Mouse (Mus musculus) fat pad, adult 2 months (tissue): ENCODE results near the gene Arhgap42.
A peak's percentile ranks its signal among the peaks of the same experiment; 100 is the strongest.

Source experiments
- DNase-seq: peaks from one replicate; pipeline ENCODE4 v3.0.0-alpha.2; 2011; ENCODE audit warnings: low read depth, low spot score; ENCODE audit errors: extremely low read depth

Gene Arhgap42

DNA sequence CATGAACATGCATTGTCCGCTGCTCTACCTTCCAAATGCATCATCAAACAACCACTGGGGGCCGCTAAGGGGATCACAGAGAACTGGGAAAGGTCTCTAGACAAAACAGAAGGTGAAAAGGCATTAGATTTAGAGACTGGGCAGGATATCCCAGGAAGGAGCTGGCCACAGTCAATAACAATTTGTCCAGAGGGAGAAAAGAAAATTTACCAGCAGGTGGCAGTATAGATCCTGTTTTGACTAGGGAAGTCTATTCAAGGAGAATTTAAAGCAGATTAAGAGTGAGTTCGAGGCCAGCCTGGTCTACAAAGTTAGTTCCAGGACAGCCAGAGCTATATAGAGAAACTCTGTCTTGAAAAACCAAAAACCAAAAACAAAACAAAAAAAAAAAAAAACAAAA lies 189.7 kb downstream of the Arhgap42 start:
- DNase-seq = no peak

DNA sequence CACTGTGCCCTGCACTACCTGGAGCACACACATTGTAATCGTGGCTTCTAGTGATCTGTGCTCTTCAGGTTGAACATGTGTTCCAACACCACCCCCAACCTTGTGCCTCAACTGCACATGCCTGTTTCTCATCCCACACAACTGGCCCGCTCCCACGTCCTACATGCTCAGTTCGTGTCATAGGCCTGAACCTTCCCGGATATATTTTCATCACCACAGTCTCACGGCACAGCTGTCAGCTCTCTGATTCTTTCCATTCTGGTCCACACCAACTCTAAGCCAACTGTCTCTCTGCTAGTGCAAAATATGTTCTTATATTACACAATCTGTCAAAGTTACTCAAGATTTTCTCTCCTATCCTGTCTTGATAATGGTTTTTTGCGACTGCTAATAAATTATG lies 197.9 kb downstream of the Arhgap42 start:
- no peak for DNase-seq

GRCm38 (mm10) chr9:9037017-9037671 lies 201.8 kb downstream of the Arhgap42 start:
- DNase-seq = no peak

DNA sequence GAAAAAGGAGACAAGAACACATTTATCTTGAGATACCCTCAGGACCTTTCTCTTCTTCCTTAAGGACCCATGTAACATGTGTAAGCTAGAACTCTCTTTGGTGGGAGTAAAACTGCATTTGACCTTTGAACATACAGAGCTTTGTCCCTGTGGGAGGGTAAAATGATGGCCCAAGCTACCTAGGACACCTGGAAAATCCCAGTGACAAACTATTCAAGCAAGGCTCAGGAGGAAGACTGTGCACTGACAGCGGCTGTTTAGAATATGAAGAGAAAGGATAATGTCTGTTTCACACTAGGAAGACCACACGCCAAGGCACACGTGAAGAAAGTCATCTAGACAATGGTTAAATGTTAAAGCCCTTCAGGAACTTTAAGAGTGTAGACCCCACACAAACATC lies 211.0 kb downstream of the Arhgap42 start:
- no peak for DNase-seq

GRCm38 (mm10) chr9:9027445-9027844 lies 211.5 kb downstream of the Arhgap42 start:
- DNase-seq = no peak

DNA sequence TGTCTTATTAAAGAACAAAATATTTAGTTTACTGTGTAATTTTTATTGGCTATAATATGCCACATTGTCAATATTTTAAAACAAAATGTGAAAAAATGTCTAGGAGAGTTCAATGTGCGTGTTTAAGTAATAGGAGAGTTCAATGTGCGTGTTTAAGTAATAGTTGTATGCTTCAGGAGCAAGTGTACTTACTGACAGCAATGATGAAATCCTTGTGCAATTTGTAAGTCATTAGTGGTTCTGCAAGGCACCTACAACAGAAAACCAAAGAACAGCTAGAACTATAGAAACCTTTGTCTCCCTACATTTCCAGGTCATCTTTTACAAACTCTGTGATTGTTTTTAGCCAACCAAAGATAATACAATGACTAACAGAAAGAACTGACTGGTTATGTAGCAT lies 223.8 kb downstream of the Arhgap42 start:
- DNase-seq = peak; percentile 7

GRCm38 (mm10) chr9:9001170-9001569 lies 237.7 kb downstream of the Arhgap42 start:
- no peak for DNase-seq

- no peak for DNase-seq
Measured at GRCm38 (mm10) chr9:8996494-8996893, 242.4 kb downstream of the Arhgap42 start.

GRCm38 (mm10) chr9:8982315-8982714 lies 256.6 kb downstream of the Arhgap42 start:
- no peak for DNase-seq

GRCm38 (mm10) chr9:8977775-8978174 lies 261.1 kb downstream of the Arhgap42 start:
- DNase-seq = no peak

DNA sequence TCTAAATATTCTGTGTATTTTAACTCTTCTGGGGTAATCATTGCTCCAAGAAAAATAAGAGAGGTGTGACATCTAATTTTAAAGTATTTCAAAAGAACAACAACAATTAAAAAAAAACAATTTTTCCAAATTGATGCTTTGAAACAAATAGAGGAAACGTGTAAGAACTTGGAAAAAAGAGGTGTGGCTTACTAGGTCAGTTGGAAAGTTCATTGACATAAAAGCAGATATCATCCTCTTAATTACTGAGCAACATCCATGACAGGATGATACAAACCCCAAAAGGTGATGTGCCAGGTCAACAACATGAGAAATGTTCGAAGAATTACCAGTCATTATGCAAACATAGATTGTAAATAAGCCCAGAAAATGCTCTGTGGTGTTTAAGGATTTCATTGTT lies 267.4 kb downstream of the Arhgap42 start, which contains the start of gene Gm16485:
Gm16485 (plus strand) TSS at position 301 of the 400 bp plus-strand sequence.
- DNase-seq = no peak

DNA sequence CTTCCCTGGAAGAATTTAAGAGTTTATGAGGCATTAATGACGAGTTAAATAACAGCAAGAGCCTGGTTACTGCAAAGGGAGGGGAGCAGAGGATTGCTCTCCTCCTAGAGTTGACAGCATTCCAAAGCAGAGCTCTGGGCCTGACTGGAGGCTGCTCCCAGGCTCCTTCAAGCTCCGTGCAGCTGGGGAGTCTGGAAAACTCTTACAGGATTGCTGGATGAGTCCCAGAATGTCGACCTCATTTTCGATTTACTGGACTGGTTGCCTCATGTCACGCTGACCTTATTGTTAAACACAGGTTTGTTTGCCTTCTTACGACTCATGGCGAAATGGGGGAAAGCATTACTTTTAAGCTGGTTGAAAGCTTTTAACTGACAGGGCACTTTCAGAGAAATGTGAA lies 268.7 kb downstream of the Arhgap42 start:
- DNase-seq = no peak

GRCm38 (mm10) chr9:8964512-8965133 lies 274.3 kb downstream of the Arhgap42 start:
- DNase-seq = no peak

- no peak for DNase-seq
Measured at GRCm38 (mm10) chr9:8953306-8953705, 285.6 kb downstream of the Arhgap42 start.
